Mouse (Mus musculus) kidney, adult 8-10 months (tissue): ENCODE data around the gene 2810459M11Rik.

ENCODE experiments used
- DNase-seq, 2 experiments: peaks; one replicate each; pipeline ENCODE4 v3.0.0; 2022

2810459M11Rik gene

GRCm38 (mm10) chr1:86053198-86053921 lies 7.7 kb downstream of the 2810459M11Rik start:
- DNase-seq, result peak in 1 of 2 experiments; percentile 39

- no peak for DNase-seq
These were observed 9.3 kb downstream of the 2810459M11Rik start for GRCm38 (mm10) chr1:86054943-86055342.

GRCm38 (mm10) chr1:86056284-86056683 lies 10.6 kb downstream of the 2810459M11Rik start:
- no peak for DNase-seq

- DNase-seq, result peak; percentile 96 to 98
These were observed 13.4 kb downstream of the 2810459M11Rik start for GRCm38 (mm10) chr1:86058856-86059769.

- no peak for DNase-seq
These were observed 16.9 kb downstream of the 2810459M11Rik start for GRCm38 (mm10) chr1:86062523-86062922.

- DNase-seq, result peak; percentile 89 to 93
These were observed 18.8 kb downstream of the 2810459M11Rik start, which contains the start of gene Psmd1 for GRCm38 (mm10) chr1:86064271-86064991. Gene Psmd1, plus strand, starts transcription at chr1:86064387.

- no peak for DNase-seq
These were observed 30.9 kb downstream of the 2810459M11Rik start for GRCm38 (mm10) chr1:86076565-86076964.

GRCm38 (mm10) chr1:86094413-86094812 lies 48.8 kb downstream of the 2810459M11Rik start:
- DNase-seq, result no peak

GRCm38 (mm10) chr1:86105054-86105453 lies 59.4 kb downstream of the 2810459M11Rik start:
- DNase-seq, result no peak
